ENCODE assay signal across 13 mouse cellular contexts in genomic region chr1:194482001-194482716, GRCm38 (mm10).
DNase-seq lines count a peak whose midpoint lies in the region; ATAC-seq lines count a peak whose summit lies in the region.
"Had no signal": no experiment of that assay in that cellular context is flagged by ENCODE, and none has a peak within 500 bp of the region (broad histone marks: within the 10 kb centered on the region; RNA-seq: fewer than 3 reads in every experiment).

No protein-coding gene starts in this region.

- H3K36me3 ChIP-seq in heart, embryonic 15.5 days: no peaks in the 10 kb centered on the region
- H3K36me3 ChIP-seq: embryonic facial prominence, embryonic 13.5 days; heart, embryonic 13.5 days had no signal

- no peaks in the 10 kb centered on the region for H3K4me1 ChIP-seq in heart, embryonic 15.5 days (replicated peaks)
- H3K4me1 ChIP-seq: embryonic facial prominence, embryonic 13.5 days had no signal

- WGBS in heart, embryonic 15.5 days: 43% methylated on average over 6 of the region's 6 CpGs

- no peaks in the 10 kb centered on the region for H3K27me3 ChIP-seq in heart, embryonic 15.5 days
- H3K27me3 ChIP-seq: embryonic facial prominence, embryonic 13.5 days; heart, embryonic 13.5 days had no signal

- H3K4me2 ChIP-seq in heart, embryonic 15.5 days: no peak overlapping the region
- H3K4me2 ChIP-seq: embryonic facial prominence, embryonic 13.5 days; heart, embryonic 13.5 days had no signal

- no peaks in the 10 kb centered on the region for H3K9me3 ChIP-seq in heart, embryonic 15.5 days (replicated peaks)
- H3K9me3 ChIP-seq: embryonic facial prominence, embryonic 13.5 days; heart, embryonic 13.5 days had no signal

- H3K27ac ChIP-seq in heart, embryonic 15.5 days: no peak overlapping the region
- H3K27ac ChIP-seq: embryonic facial prominence, embryonic 13.5 days; heart, embryonic 13.5 days had no signal

- no peak overlapping the region for H3K4me3 ChIP-seq in heart, embryonic 15.5 days
- H3K4me3 ChIP-seq: embryonic facial prominence, embryonic 13.5 days; heart, embryonic 13.5 days had no signal

- ATAC-seq in heart, embryonic 15.5 days (replicated peaks; ENCODE audit: insufficient number of reproducible peaks, insufficient read depth, low FRiP score, low read depth): peak; percentile 60; the same call in 1 of the 2 replicates
- no peak for ATAC-seq in erythroblast, adult 5-6 weeks (replicated peaks; ENCODE audit: low FRiP score, poor library complexity, severe bottlenecking)
- ATAC-seq in cerebellum, adult (ENCODE audit: insufficient number of reproducible peaks, low FRiP score, low TSS enrichment): no peak
- ATAC-seq: inflammation-experienced regulatory T-cells, adult 6 months had no signal

- peak; percentile 8 for DNase-seq in kidney, adult 9 months
- DNase-seq in kidney, adult 11 months: no peak
- peak; percentile 24 for DNase-seq in liver
- DNase-seq in retina, embryonic 14.5 days (ENCODE audit: low spot score): peak; percentile 10
- DNase-seq in gastrocnemius, postnatal 25 days: no peak
- DNase-seq: cerebellum, adult 9-11 months; lung, postnatal 10 days had no signal

- H3K9ac ChIP-seq in heart, embryonic 15.5 days: no peak overlapping the region
- H3K9ac ChIP-seq: embryonic facial prominence, embryonic 13.5 days; heart, embryonic 13.5 days had no signal

Comparison
In these comparisons a context has a peak if more than half of its experiments do, and no peak if none do; other contexts are left out.
1. DNase-seq: peak in kidney, adult 9 months (single experiment), liver (single experiment) and retina, embryonic 14.5 days (single experiment); none in kidney, adult 11 months (single experiment) and gastrocnemius, postnatal 25 days (single experiment).